Mouse (Mus musculus) E14TG2a.4 (cell line): ENCODE measurements at regions not wholly inside any gene's neighbourhood (a gene's known extent, or its start where the extent isn't known, plus 50 kb on each side); places are given as distances from the start of the nearest gene placed in this dataset.

Source experiments
- CTCF ChIP-seq: conservative IDR thresholded peaks from 2 replicates; pipeline ENCODE4 v1.5.1; 2014; ENCODE audit warnings: low read length
- NANOG ChIP-seq: IDR thresholded peaks from 2 replicates; pipeline ENCODE4 v1.6.1; 2014; ENCODE audit warnings: borderline replicate concordance, low read length, mixed read lengths

DNA sequence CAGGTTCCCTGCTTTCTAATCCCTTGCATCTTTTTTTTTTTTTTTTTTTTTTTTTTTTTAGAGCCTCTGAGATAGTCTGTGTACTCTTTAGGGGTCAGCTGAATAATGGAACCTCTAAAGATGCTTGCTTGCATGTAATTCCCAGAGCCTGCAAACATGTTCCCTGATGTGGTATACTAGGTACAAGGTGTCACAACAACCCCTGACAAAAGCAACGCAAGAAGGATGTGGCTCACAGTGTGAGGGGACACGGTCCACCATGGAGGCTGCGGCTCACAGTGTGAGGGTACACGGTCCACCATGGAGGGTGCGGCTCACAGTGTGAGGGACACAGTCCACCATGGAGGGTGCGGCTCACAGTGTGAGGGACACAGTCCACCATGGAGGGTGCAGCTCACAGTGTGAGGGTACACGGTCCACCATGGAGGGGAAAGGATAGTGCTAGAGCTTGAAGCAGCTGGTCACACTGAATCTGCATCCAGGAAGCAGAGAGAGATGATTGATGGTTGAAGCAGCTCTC is 157.7 kb downstream of the Rab11fip4 start:
- TF ChIP-seq CTCF: no peak
- no peak for TF ChIP-seq NANOG
